Mouse (Mus musculus) CH12.LX (cell line): ENCODE results near the gene Ica1. TPM values are rescaled to one million over a fixed set of nuclear protein-coding genes. Genes with fewer than 3 reads are reported as not detected.
A peak's percentile ranks its signal among the peaks of the same experiment; 100 is the strongest.

ENCODE experiments used
- DNase-seq: peaks from one replicate; pipeline ENCODE4 v3.0.0-alpha.2; 2013; ENCODE audit errors: extremely low read depth
- H3K27ac ChIP-seq: 2 replicates; pipeline ENCODE4 v1.5.1; 2012; ENCODE audit warnings: low read depth, mild to moderate bottlenecking, control low read depth, moderate library complexity; ENCODE audit not compliant: insufficient read depth
- H3K27me3 ChIP-seq: replicated peaks from 2 replicates; pipeline ENCODE3; 2012; ENCODE audit warnings: inconsistent platforms
- H3K36me3 ChIP-seq, 2 experiments: replicated peaks in 1 of 2; 2 replicates each; pipeline versions ENCODE3 to v1.6.1; 2012; ENCODE audit warnings: inconsistent platforms in 1 of 2, low read length in 1 of 2, mild to moderate bottlenecking in 1 of 2, mixed read lengths in 1 of 2, moderate library complexity in 1 of 2; ENCODE audit not compliant: control insufficient read depth in 1 of 2, insufficient read depth in 1 of 2
- H3K4me1 ChIP-seq, 2 experiments: 2 replicates each; pipeline ENCODE4 v1.6.1; 2012; ENCODE audit warnings: inconsistent platforms in 1 of 2, moderate library complexity in 1 of 2; ENCODE audit not compliant: insufficient read depth in 2 of 2, control insufficient read depth in 1 of 2
- H3K4me2 ChIP-seq: 2 replicates; pipeline ENCODE4 v1.6.1; 2012; ENCODE audit warnings: low read depth, mild to moderate bottlenecking, control low read depth; ENCODE audit not compliant: poor library complexity, insufficient read depth, severe bottlenecking
- H3K4me3 ChIP-seq, 3 experiments: fragments of 150-350 bp in 1 of 3; sonication (generic) in 1 of 3; replicated peaks in 1 of 3; 2 replicates each; pipeline versions ENCODE3 to v1.5.1; 2011 to 2012; ENCODE audit warnings: low read depth in 2 of 3, low read length in 2 of 3, mild to moderate bottlenecking in 2 of 3, moderate library complexity in 2 of 3, control low read depth in 1 of 3, improper control_type of control experiment in 1 of 3, inconsistent platforms in 1 of 3, mixed read lengths in 1 of 3; ENCODE audit not compliant: poor library complexity in 1 of 3
- H3K79me2 ChIP-seq: replicated peaks from 2 replicates; pipeline ENCODE4 v1.6.1; 2012; ENCODE audit warnings: mild to moderate bottlenecking, moderate library complexity; ENCODE audit not compliant: control insufficient read depth, poor library complexity, insufficient read depth, severe bottlenecking; ENCODE audit errors: extremely low read depth
- H3K9ac ChIP-seq: 2 replicates; pipeline ENCODE4 v1.6.1; 2012; ENCODE audit warnings: low read depth, mild to moderate bottlenecking, control low read depth, moderate library complexity; ENCODE audit not compliant: insufficient read depth
- H3K9me3 ChIP-seq: replicated peaks from 2 replicates; pipeline ENCODE3; 2012; ENCODE audit warnings: low read length, inconsistent platforms, mixed read lengths
- CHD2 ChIP-seq: IDR thresholded peaks from 2 replicates; pipeline ENCODE4 v1.6.1; 2011; ENCODE audit warnings: low read length, improper control_type of control experiment
- CTCF ChIP-seq, 2 experiments: IDR thresholded peaks in 1 of 2; conservative IDR thresholded peaks in 1 of 2; 2 replicates each; pipeline ENCODE4 v1.5.1; 2011 to 2012; ENCODE audit warnings: low read depth in 2 of 2, low read length in 2 of 2, improper control_type of control experiment in 1 of 2, inconsistent platforms in 1 of 2, mild to moderate bottlenecking in 1 of 2, moderate library complexity in 1 of 2
- E2F4 ChIP-seq: IDR thresholded peaks from 2 replicates; pipeline ENCODE4 v1.6.1; 2011; ENCODE audit warnings: low read depth, low read length, improper control_type of control experiment; ENCODE audit not compliant: insufficient replicate concordance
- EP300 ChIP-seq: IDR thresholded peaks from 2 replicates; pipeline ENCODE4 v1.6.1; 2011; ENCODE audit warnings: low read length, improper control_type of control experiment
- HCFC1 ChIP-seq: IDR thresholded peaks from 2 replicates; pipeline ENCODE4 v1.6.1; 2012; ENCODE audit warnings: low read depth, mild to moderate bottlenecking, inconsistent platforms, low read length, improper control_type of control experiment
- IRF4 ChIP-seq: IDR thresholded peaks from 2 replicates; pipeline ENCODE4 v1.6.1; 2014; ENCODE audit warnings: low read depth, mild to moderate bottlenecking, inconsistent platforms, low read length, improper control_type of control experiment
- JUN ChIP-seq: IDR thresholded peaks from 2 replicates; pipeline ENCODE4 v1.6.1; 2011; ENCODE audit warnings: low read depth, mild to moderate bottlenecking, low read length, improper control_type of control experiment, moderate library complexity; ENCODE audit not compliant: insufficient read depth
- JUND ChIP-seq: conservative IDR thresholded peaks from 2 replicates; pipeline ENCODE4 v1.6.1; 2011; ENCODE audit warnings: low read depth, low read length, improper control_type of control experiment
- KAT2A ChIP-seq: IDR thresholded peaks from 2 replicates; pipeline ENCODE4 v1.6.1; 2012; ENCODE audit warnings: low read length, improper control_type of control experiment, inconsistent platforms; ENCODE audit not compliant: insufficient replicate concordance
- MAZ ChIP-seq: IDR thresholded peaks from 2 replicates; pipeline ENCODE4 v1.6.1; 2012; ENCODE audit warnings: low read depth, mild to moderate bottlenecking, inconsistent platforms, low read length, improper control_type of control experiment, moderate library complexity
- MEF2A ChIP-seq: IDR thresholded peaks from 2 replicates; pipeline ENCODE4 v1.6.1; 2014; ENCODE audit warnings: low read depth, mild to moderate bottlenecking, inconsistent platforms, low read length, improper control_type of control experiment, borderline replicate concordance
- MXI1 ChIP-seq: IDR thresholded peaks from 2 replicates; pipeline ENCODE4 v1.6.1; 2011; ENCODE audit warnings: mild to moderate bottlenecking, low read depth, low read length, improper control_type of control experiment
- MYC ChIP-seq: IDR thresholded peaks from 2 replicates; pipeline ENCODE4 v1.6.1; 2011; ENCODE audit warnings: low read depth, mild to moderate bottlenecking, improper control_type of control experiment, low read length
- NELFE ChIP-seq: IDR thresholded peaks from 2 replicates; pipeline ENCODE4 v1.6.1; 2011; ENCODE audit warnings: low read depth, low read length, improper control_type of control experiment
- RAD21 ChIP-seq: IDR thresholded peaks from 2 replicates; pipeline ENCODE4 v1.6.1; 2011; ENCODE audit warnings: low read depth, mild to moderate bottlenecking, low read length, improper control_type of control experiment, moderate library complexity
- RCOR1 ChIP-seq: conservative IDR thresholded peaks from 2 replicates; pipeline ENCODE4 v1.6.1; 2012; ENCODE audit warnings: low read depth, mild to moderate bottlenecking, inconsistent platforms, low read length, improper control_type of control experiment
- SMC3 ChIP-seq: IDR thresholded peaks from 2 replicates; pipeline ENCODE4 v1.6.1; 2011; ENCODE audit warnings: low read depth, low read length, improper control_type of control experiment
- TBP ChIP-seq: conservative IDR thresholded peaks from 2 replicates; pipeline ENCODE4 v1.6.1; 2011; ENCODE audit warnings: low read depth, low read length, improper control_type of control experiment
- UBTF ChIP-seq: IDR thresholded peaks from 2 replicates; pipeline ENCODE4 v1.6.1; 2012; ENCODE audit warnings: low read depth, mild to moderate bottlenecking, inconsistent platforms, low read length, improper control_type of control experiment, moderate library complexity
- USF2 ChIP-seq: conservative IDR thresholded peaks from 2 replicates; pipeline ENCODE4 v1.6.1; 2011; ENCODE audit warnings: low read depth, low read length, improper control_type of control experiment
- ZC3H11A ChIP-seq: IDR thresholded peaks from 2 replicates; pipeline ENCODE4 v1.6.1; 2012; ENCODE audit warnings: low read depth, mild to moderate bottlenecking, inconsistent platforms, low read length, improper control_type of control experiment
- ZMIZ1 ChIP-seq: IDR thresholded peaks from 2 replicates; pipeline ENCODE4 v1.6.1; 2012; ENCODE audit warnings: low read depth, mild to moderate bottlenecking, inconsistent platforms, low read length, improper control_type of control experiment
- ZNF384 ChIP-seq: IDR thresholded peaks from 2 replicates; pipeline ENCODE4 v1.6.1; 2012; ENCODE audit warnings: low read depth, low read length, improper control_type of control experiment, inconsistent platforms
- dilution Hi-C: fragments of 300-500 bp; cut with MboI; formaldehyde crosslinking; loops from 2 replicates; pipeline ENCODE4 v1.14.3; 2020; ENCODE audit warnings: low sequenced_read_pairs; ENCODE audit not compliant: extremely low pct_unique_long_range_greater_than_20kb, extremely low pct_ligation_motif_present
- in situ Hi-C: fragments of 300-500 bp; cut with MboI; formaldehyde crosslinking; loops from 3 replicates; pipeline ENCODE4 v1.14.3; 2019; ENCODE audit warnings: low sequenced_read_pairs, low pct_ligation_motif_present, low pct_unique_long_range_greater_than_20kb, mixed read lengths
- polyA plus RNA-seq: library from polyadenylated mRNA; unstranded; fragments of >175 nt; gene quantifications from 2 replicates; pipeline ENCODE4 v1.2.1, GENCODE M21; 2012; ENCODE audit warnings: low read depth; ENCODE audit not compliant: insufficient read length
- total RNA-seq, 2 experiments: library from RNA; depleted of rRNA; stranded (reverse); fragments of 300-350 nt in 1 of 2; fragments of >200 nt in 1 of 2; gene quantifications; 2 replicates each; pipeline ENCODE4 v1.2.3; 2012 to 2014

The Ica1 gene
- total and polyA plus RNA-seq, 3 experiments = 0.59 TPM; not detected in 2

DNA sequence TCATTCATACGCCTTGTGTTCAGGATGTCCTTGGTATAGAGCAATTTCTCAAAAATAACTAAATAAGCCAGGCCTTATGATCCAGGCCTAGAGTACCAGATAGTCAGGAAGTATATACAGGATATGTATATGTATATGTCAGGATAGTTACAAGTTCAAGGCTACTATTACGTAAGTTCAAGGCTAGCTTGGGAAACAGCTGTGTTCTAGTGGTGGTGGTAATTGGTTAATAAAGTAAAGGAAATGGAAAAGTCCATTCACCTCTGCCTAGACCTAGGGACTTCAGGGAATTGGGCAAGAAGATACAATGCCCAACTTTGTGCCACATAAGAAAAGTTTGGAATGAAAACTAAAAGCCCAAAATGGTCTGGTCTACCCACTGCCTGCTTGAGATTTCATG lies 61.7 kb downstream of the Ica1 start:
- TF ChIP-seq ZC3H11A (no peak), MAZ (no peak), JUN (no peak)
- H3K9ac ChIP-seq = no peak overlapping the region
- no peaks in the 10 kb centered on the region for H3K27me3 ChIP-seq
- H3K36me3 ChIP-seq = no peaks in the 10 kb centered on the region
- no peak overlapping the region for H3K4me3 ChIP-seq
- dilution Hi-C loops = no loop called here
- no peak overlapping the region for H3K27ac ChIP-seq
- DNase-seq = no peak
- H3K4me2 ChIP-seq = no peak overlapping the region
- H3K79me2 ChIP-seq = no peaks in the 10 kb centered on the region
- no peaks in the 10 kb centered on the region for H3K9me3 ChIP-seq
- in situ Hi-C loops = no loop called here
- peaks cover 0 to 9% of the 10 kb centered on the region in 2 experiments; a peak in 2 of 4 replicates for H3K4me1 ChIP-seq

DNA sequence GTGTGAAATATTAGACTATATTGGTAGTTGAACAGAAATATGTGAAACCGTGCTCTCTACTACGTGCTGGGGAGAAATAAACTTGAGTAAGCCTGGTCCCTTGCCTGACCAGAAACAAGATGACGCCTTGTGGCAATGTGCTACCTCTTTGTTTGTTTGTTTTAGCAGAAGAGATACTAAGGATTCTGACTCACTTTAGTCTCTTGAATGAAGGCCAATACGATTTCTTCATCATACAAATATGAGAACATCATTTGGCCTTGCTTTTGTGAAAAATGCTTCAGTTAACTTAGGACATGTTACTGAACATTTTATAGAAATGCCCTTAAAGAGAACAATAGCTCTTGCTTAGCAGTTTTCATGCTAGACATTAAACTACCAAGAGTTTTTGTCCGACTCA lies 67.0 kb downstream of the Ica1 start:
- Histone ChIP-seq H3K4me1 (peaks cover 0 to 10% of the 10 kb centered on the region in 2 experiments; a peak in 2 of 4 replicates), H3K27ac (no peak overlapping the region), H3K4me2 (no peak overlapping the region), H3K4me3 (no peak overlapping the region), H3K9ac (no peak overlapping the region), H3K9me3 (no peaks in the 10 kb centered on the region), H3K36me3 (no peaks in the 10 kb centered on the region), H3K27me3 (no peaks in the 10 kb centered on the region)
- in situ Hi-C loops (no loop called here), dilution Hi-C loops (no loop called here)
- no peak for DNase-seq
- TF ChIP-seq ZMIZ1 (no peak), TBP (no peak), KAT2A (no peak), ZNF384 (no peak), MXI1 (no peak), JUND (no peak), RCOR1 (no peak), NELFE (no peak)
- TF ChIP-seq, all 38 proteins: peak for 0
- H3K79me2 ChIP-seq = no peaks in the 10 kb centered on the region

GRCm38 (mm10) chr6:8694636-8695514 lies 83.4 kb downstream of the Ica1 start:
- in situ Hi-C loops = loop anchor here (10.0 to 25.0 kb wide), 2 partner anchors 50 to 408 kb away; no protein-coding TSS in a partner anchor
- 0 out of 2 replicates have a peak, but pooled peaks have one; percentile 32 for TF ChIP-seq EP300
- TF ChIP-seq RAD21 = peak; percentile 87
- TF ChIP-seq USF2 = no peak
- peak; percentile 89 for TF ChIP-seq SMC3
- no peak for TF ChIP-seq CHD2
- peak; percentile 39; the same call in 1 of the 2 replicates for TF ChIP-seq IRF4
- TF ChIP-seq CTCF (conservative IDR thresholded peaks at IDR 0.05 in 1 of 2, IDR thresholded peaks at IDR 0.05 in 1 of 2; ENCODE audit: low read depth in 2 of 2, low read length in 2 of 2) = peak in 1 of 2 experiments; percentile 72; a peak in 2 of 4 replicates
- no peak for TF ChIP-seq HCFC1
- no peak for TF ChIP-seq UBTF
- TF ChIP-seq E2F4 = 0 out of 2 replicates have a peak, but pooled peaks have one; percentile 30
- 0 out of 2 replicates have a peak, but pooled peaks have one; percentile 25 for TF ChIP-seq MYC
- 0 out of 2 replicates have a peak, but pooled peaks have one; percentile 23 for TF ChIP-seq ZNF384
- TF ChIP-seq ZC3H11A = peak; percentile 61
- TF ChIP-seq MEF2A = peak; percentile 37; the same call in 1 of the 2 replicates
- peak; percentile 30 for TF ChIP-seq JUND

More at GRCm38 (mm10) chr6:8694636-8695514, 83.4 kb downstream of the Ica1 start:
- Histone ChIP-seq H3K4me3 (no peak overlapping the region), H3K27ac (no peak overlapping the region), H3K36me3 (no peaks in the 10 kb centered on the region), H3K9ac (no peak overlapping the region), H3K79me2 (no peaks in the 10 kb centered on the region), H3K27me3 (no peaks in the 10 kb centered on the region), H3K9me3 (no peaks in the 10 kb centered on the region), H3K4me1 (peaks cover 11 to 28% of the 10 kb centered on the region in 2 experiments; a peak in 3 of 4 replicates), H3K4me2 (no peak overlapping the region)
- peak; percentile 41 for DNase-seq
- dilution Hi-C loops = no loop called here
